Mouse (Mus musculus) ES-E14 (cell line): Measurements from ENCODE around the gene Fbln2.

Source experiments
- CHD2 ChIP-seq: IDR thresholded peaks from 2 replicates; pipeline ENCODE4 v1.6.1; 2014; ENCODE audit warnings: mild to moderate bottlenecking, low read depth, low read length, inconsistent platforms
- HCFC1 ChIP-seq: IDR thresholded peaks from 2 replicates; pipeline ENCODE4 v1.6.1; 2012; ENCODE audit warnings: low read length, inconsistent platforms, borderline replicate concordance; ENCODE audit not compliant: insufficient read depth
- MAFK ChIP-seq: IDR thresholded peaks from 2 replicates; pipeline ENCODE4 v1.6.1; 2014; ENCODE audit warnings: mild to moderate bottlenecking, low read depth, low read length, inconsistent platforms; ENCODE audit not compliant: insufficient read depth
- ZNF384 ChIP-seq: IDR thresholded peaks from 2 replicates; pipeline ENCODE4 v1.6.1; 2012; ENCODE audit warnings: low read depth, low read length, inconsistent platforms

DNA sequence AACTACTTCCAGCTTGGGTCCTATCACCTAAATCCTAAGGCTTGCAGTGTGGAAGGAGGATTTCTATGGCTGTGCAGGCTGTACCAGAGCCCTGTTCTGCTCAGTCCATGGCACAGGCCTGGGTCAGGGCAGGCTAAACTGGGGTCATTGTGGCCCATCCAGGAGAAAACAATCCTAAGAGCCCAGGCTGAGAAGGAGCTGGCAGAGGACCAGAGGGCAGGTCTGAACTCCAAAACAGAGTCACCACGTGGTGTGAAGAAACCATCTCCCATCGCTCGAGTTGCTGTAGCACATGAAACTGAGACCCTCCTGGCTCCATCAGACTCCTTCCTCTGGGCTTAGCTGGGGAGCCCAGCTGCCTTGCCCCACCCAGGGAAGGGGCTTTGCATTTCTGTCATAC lies 6.9 kb upstream of the Fbln2 start:
- TF ChIP-seq CHD2 (no peak), HCFC1 (no peak), MAFK (no peak), ZNF384 (no peak)
